Mouse (Mus musculus) bone marrow macrophage, adult 2 months (primary cell): ENCODE data around the gene Trpm2.

Experiments
- CTCF ChIP-seq: IDR thresholded peaks from 2 replicates; pipeline ENCODE4 v1.5.1; 2012; ENCODE audit warnings: low read depth, mild to moderate bottlenecking, low read length, moderate library complexity
- POLR2A ChIP-seq: IDR thresholded peaks from 2 replicates; pipeline ENCODE4 v1.6.1; 2012; ENCODE audit warnings: mild to moderate bottlenecking, low read depth, low read length, borderline replicate concordance

DNA sequence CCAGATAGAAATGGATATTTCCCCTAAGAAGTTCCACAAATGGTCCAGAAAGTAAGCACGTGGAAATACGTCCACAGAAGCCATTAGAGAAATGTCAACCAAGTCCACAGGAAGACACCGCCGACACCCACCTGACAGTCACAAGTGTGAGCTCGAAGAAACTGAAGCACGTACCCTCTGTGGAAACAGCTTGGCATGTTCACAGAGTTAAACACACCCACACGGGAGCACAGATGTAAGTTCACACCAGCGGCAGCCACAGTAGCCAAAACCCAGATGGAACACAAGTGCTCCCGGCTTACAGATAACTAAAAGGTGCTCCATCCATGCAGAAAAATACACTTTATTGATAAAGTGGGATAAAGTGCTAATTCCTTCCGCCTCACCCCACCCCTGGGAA is 43.0 kb downstream of the Trpm2 start:
- TF ChIP-seq CTCF, result no peak
- TF ChIP-seq POLR2A, result no peak
